Mouse (Mus musculus) ES-Bruce4 (cell line): Measurements from ENCODE around the gene Zbtb49.

Source experiments
- CTCF ChIP-seq: IDR thresholded peaks from one replicate; pipeline ENCODE4 v1.8.1; 2011; ENCODE audit warnings: low read depth, low read length
- POLR2A ChIP-seq: IDR thresholded peaks from one replicate; pipeline ENCODE4 v1.8.1; 2011; ENCODE audit warnings: low read length; ENCODE audit not compliant: insufficient read depth

DNA sequence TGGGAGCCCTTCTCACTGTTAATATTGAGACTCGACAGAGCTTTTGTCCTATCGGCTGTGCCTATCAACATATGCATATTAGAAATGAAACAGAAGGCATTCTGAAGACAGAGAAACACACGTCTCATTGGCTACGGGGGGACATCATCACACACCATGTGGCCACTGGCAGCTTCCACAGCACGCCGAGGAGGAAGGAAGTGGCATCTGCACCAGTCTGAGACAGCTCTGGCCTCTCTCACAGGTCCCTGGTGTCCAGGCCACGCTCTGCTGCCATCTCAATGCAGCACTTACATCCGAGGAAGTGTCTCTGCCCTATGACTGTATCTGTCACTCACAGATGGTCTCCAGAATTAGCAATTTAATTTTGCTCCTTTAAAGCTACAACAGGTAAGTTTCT lies 8.6 kb downstream of the Zbtb49 start:
- no peak for TF ChIP-seq POLR2A
- TF ChIP-seq CTCF: no peak
